Mouse (Mus musculus) midbrain, embryonic 13.5 days (tissue): ENCODE measurements around the gene Hes3. TPM values are rescaled to one million over a fixed set of nuclear protein-coding genes. Genes with fewer than 3 reads are reported as not detected.
A peak's percentile ranks its signal among the peaks of the same experiment; 100 is the strongest.

Experiments
- ATAC-seq: fragments of 200-750 bp; cut with Nextera tagmentation; 2 replicates; pipeline ENCODE4 v1.8.0; 2017; ENCODE audit warnings: mild to moderate bottlenecking, moderate TSS enrichment, moderate library complexity
- H3K27ac ChIP-seq: fragments of 300-500 bp; sonication (generic); 2 replicates; pipeline ENCODE4 v1.5.1; 2015; ENCODE audit warnings: inconsistent platforms, mild to moderate bottlenecking, moderate library complexity
- H3K27me3 ChIP-seq: fragments of 300-500 bp; sonication (generic); 2 replicates; pipeline ENCODE4 v1.6.1; 2015; ENCODE audit warnings: mild to moderate bottlenecking, inconsistent platforms
- H3K36me3 ChIP-seq: fragments of 300-500 bp; sonication (generic); 2 replicates; pipeline ENCODE4 v1.6.1; 2015; ENCODE audit warnings: mild to moderate bottlenecking, inconsistent platforms
- H3K4me1 ChIP-seq: fragments of 300-500 bp; sonication (generic); replicated peaks from 2 replicates; pipeline ENCODE4 v1.6.1; 2015; ENCODE audit warnings: inconsistent platforms
- H3K4me2 ChIP-seq: fragments of 300-500 bp; sonication (generic); replicated peaks from 2 replicates; pipeline ENCODE4 v1.6.1; 2015; ENCODE audit warnings: moderate library complexity, mild to moderate bottlenecking, inconsistent platforms
- H3K4me3 ChIP-seq: fragments of 300-500 bp; sonication (generic); replicated peaks from 2 replicates; pipeline ENCODE4 v1.5.1; 2015; ENCODE audit warnings: mild to moderate bottlenecking, inconsistent platforms
- H3K9ac ChIP-seq: fragments of 300-500 bp; sonication (generic); replicated peaks from 2 replicates; pipeline ENCODE4 v1.6.1; 2015; ENCODE audit warnings: mild to moderate bottlenecking, inconsistent platforms
- H3K9me3 ChIP-seq: fragments of 300-500 bp; sonication (generic); 2 replicates; pipeline ENCODE4 v1.6.1; 2016; ENCODE audit warnings: mild to moderate bottlenecking, inconsistent platforms
- WGBS: fragments of 180-500 bp; shearing (Covaris S2); methylation state at CpG from one replicate; pipeline ENCODE4 v1.1.7; 2015; 5-methylcytosine and 5-hydroxymethylcytosine counted together
- polyA plus RNA-seq: library from polyadenylated mRNA; unstranded; fragments of >200 nt; fragmentation: Nextera tagmentation; extraction: Ambion mirVana; gene quantifications from 2 replicates; pipeline ENCODE4 v1.2.1, GENCODE M21; 2015

Gene Hes3
- polyA plus RNA-seq, 1 experiment from 2014 or later = 1.4 TPM

DNA sequence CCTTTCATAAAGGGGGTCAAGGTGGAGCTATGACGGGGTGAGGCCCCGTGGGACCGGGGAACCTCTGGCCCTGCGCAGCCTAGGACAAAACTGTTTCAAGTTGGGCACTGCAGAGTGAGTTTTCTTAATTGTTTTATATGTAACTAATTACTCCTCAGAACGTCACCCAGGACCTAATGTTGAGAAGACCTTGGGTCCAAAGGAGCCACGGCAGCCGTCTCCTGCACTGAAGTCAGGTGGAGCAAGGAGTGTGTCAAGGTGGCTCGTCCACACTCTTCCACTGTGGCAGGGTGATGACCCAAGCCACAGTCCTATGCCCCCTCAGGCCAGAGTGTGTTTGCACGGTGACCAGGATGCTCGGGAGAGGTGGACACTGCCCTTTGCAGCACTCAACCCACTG lies 11.7 kb upstream of the Hes3 start:
- peaks cover 12% of the 10 kb centered on the region for H3K4me1 ChIP-seq
- WGBS = 95% methylated on average over 10 of the region's 10 CpGs
- H3K27me3 ChIP-seq = 0 out of 2 replicates have a peak, but pooled peaks cover 4% of the 10 kb centered on the region
- no peak overlapping the region for H3K4me2 ChIP-seq
- ATAC-seq = no peak
- peaks cover 73% of the 10 kb centered on the region for H3K36me3 ChIP-seq
- no peak overlapping the region for H3K4me3 ChIP-seq
- H3K9me3 ChIP-seq = no peaks in the 10 kb centered on the region
- H3K27ac ChIP-seq = no peak overlapping the region
- H3K9ac ChIP-seq = no peak overlapping the region

DNA sequence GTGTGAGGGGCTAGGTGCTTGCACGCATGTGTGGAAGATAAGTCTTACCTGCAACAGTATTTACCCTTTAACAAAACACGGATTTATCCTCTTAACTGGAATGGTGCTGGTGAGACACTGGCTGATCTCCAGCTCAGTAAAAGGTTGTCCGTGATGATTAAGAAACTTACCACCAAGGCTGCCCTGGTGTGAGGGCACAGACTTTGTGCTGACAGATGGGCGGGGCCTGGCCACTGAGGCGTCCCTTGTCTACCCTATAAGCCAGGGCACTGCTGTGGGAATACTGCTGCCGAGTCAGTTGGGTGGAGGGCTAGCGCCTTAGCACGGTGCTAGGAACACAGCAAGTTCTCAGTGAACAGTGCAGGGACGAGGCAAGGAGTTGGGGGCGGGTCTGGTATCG lies 10.6 kb upstream of the Hes3 start:
- Histone ChIP-seq H3K27ac (no peak overlapping the region), H3K27me3 (0 out of 2 replicates have a peak, but pooled peaks cover 4% of the 10 kb centered on the region), H3K4me3 (no peak overlapping the region), H3K9me3 (no peaks in the 10 kb centered on the region), H3K9ac (no peak overlapping the region), H3K4me1 (peaks cover 18% of the 10 kb centered on the region), H3K36me3 (peaks cover 69% of the 10 kb centered on the region), H3K4me2 (no peak overlapping the region)
- ATAC-seq = no peak
- WGBS = 57% methylated on average over 11 of the region's 11 CpGs

DNA sequence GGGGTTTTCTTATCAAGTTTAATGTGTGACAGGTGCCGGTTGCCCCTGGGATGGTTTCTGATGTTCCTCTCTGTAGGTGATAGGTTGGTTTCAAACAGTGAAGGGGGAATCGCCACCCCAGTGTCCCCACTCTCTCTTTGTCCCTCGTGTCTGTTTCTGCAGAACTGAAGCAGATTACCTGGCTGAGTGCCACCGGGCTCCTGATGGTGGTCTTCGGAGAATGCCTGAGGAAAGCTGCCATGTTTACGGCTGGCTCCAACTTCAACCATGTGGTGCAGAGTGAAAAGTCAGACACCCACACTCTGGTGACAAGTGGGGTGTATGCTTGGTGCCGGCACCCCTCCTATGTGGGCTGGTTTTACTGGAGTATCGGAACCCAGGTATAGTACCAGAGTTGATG lies 8.9 kb upstream of the Hes3 start:
- no peak for ATAC-seq
- Histone ChIP-seq H3K9me3 (no peaks in the 10 kb centered on the region), H3K27ac (no peak overlapping the region), H3K4me2 (no peak overlapping the region), H3K9ac (no peak overlapping the region; the same call in 1 of the 2 replicates), H3K27me3 (peaks cover 11% of the 10 kb centered on the region), H3K36me3 (peaks cover 57% of the 10 kb centered on the region), H3K4me3 (no peak overlapping the region), H3K4me1 (peaks cover 22% of the 10 kb centered on the region)
- WGBS = 91% methylated on average over 8 of the region's 8 CpGs

DNA sequence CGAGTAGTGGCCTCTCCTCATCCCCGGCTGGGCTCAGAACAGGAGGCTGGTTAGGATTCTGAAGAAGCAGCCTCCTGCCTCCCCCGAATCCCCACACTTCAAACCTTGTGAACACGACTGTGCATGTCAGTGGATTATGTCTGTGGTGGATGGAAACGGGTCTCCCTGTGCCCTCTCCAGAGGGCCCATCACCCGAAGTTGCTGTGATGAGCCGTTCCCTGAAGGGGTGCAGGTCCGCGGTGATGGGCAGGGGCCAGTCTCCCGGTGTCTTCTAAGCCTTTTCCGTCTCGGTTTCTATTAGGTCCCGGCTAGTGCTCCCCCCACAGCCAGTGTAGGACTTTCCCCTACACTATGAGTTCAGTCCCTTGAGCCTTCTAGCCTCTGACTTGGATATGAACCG lies 7.4 kb upstream of the Hes3 start:
- Histone ChIP-seq H3K36me3 (peaks cover 43% of the 10 kb centered on the region), H3K9me3 (no peaks in the 10 kb centered on the region), H3K27ac (no peak overlapping the region), H3K4me1 (peaks cover 27% of the 10 kb centered on the region), H3K27me3 (peaks cover 26% of the 10 kb centered on the region), H3K4me3 (peak overlapping the region; percentile 78; the same call in 1 of the 2 replicates), H3K9ac (peak overlapping the region; percentile 93; the same call in 1 of the 2 replicates), H3K4me2 (peak overlapping the region; percentile 96; the same call in 1 of the 2 replicates)
- ATAC-seq = no peak
- WGBS = 80% methylated on average over 14 of the region's 14 CpGs

DNA sequence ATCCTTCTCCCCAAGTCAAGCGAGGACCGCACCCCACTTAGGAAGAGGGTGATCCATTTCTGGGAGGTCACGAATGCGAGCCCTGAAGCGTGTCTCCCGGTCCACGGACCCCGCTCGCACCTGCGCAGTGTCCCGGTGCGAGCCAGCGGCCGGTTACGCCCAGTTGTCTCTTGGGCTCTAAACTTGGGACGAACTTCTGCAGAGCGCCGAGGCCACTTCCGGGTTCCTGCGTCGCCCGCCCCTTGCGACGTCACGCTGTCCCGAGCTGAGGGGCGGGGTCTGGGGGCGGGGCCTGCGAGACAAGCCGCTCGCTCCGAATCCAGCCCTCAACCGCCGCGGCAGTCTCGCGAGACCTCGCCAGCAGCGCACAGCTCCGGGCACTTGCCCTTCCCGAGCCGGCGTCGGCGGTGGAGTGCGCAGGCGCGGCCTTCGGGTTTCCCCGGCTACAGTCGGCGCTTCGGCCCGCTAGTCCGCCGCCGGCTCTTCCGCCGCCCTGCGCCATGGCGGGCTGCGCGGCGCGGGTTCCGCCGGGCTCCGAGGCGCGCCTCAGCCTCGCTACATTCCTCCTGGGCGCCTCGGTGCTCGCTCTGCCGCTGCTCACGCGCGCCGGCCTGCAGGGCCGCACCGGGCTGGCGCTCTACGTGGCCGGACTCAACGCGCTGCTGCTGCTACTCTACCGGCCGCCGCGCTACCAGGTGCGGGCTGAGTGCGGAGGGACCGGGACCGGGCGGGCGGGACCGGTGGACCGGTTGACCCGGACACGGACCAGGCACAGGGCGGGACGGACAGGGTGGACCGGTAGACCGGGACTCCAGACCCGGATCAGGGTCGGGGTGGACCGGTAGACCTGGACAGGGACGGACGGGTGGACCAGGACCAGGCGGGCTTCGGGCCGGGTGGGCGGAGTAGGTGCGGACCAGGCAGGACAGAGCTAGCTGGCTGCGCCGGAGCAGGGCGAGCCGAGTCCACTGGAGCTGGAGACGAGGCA lies 5.7 kb upstream of the Hes3 start, which contains the start of gene Icmt:
Icmt (plus strand) TSS at position 354 of the 988 bp plus-strand sequence.
- Histone ChIP-seq H3K4me1 (peaks cover 44% of the 10 kb centered on the region), H3K36me3 (peaks cover 28% of the 10 kb centered on the region), H3K9ac (peak within 1 kb of the TSS; percentile 93), H3K4me3 (peak within 1 kb of the TSS; percentile 78), H3K27me3 (peaks cover 43% of the 10 kb centered on the region), H3K27ac (peak within 1 kb of the TSS; percentile 79), H3K4me2 (peak within 1 kb of the TSS; percentile 96), H3K9me3 (no peaks in the 10 kb centered on the region)
- peak; percentile 96 for ATAC-seq
- WGBS = under 1% methylated on average over 99 of the region's 119 CpGs

DNA sequence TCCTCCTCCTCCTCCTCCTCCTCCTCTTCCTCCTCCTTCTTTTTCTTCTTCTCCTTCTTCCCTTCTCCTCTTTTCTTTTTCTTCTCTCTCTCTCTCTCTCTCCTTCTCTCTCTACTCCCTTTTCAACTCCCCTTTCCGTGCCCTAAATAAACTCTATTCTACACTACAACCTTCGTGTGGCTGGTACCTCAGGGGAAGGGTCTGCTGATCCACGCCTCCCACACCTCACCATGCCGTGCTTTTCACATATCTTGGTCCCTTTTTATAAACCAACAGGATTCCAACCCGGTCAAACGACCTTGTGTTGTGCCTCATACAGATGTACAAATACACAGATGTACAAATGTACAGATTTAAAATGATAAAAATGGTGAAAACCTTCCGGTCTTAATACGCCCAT lies 4.9 kb upstream of the Hes3 start:
- H3K4me1 ChIP-seq = peaks cover 52% of the 10 kb centered on the region
- WGBS = 20% methylated on average over 8 of the region's 8 CpGs
- H3K27me3 ChIP-seq = peaks cover 51% of the 10 kb centered on the region
- H3K9me3 ChIP-seq = no peaks in the 10 kb centered on the region
- H3K4me3 ChIP-seq = peak overlapping the region; percentile 78
- H3K27ac ChIP-seq = no peak overlapping the region
- peak overlapping the region; percentile 64 for H3K4me2 ChIP-seq
- peak overlapping the region; percentile 37 for H3K9ac ChIP-seq
- no peak for ATAC-seq
- peaks cover 20% of the 10 kb centered on the region for H3K36me3 ChIP-seq

DNA sequence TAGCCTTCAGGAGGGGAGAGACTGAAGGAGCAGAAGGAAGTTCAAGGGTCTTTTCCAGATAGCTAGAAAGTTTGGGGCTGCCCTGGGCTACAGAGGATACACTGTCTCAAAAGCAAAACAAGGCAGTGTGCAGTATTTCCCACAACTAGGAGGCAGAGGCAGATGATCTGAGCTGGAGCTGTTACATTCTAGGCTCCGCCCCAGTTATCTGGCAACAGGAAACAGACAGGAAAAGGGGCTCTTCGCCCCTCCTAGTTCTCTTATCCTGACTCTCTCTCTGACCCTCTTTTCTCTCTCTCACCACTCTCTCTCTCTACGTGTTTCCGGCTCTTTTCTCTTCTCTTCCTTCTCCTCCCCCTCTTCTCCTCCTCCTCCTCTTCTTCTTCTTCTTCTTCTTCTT lies 4.5 kb upstream of the Hes3 start:
- H3K27ac ChIP-seq = no peak overlapping the region
- H3K9me3 ChIP-seq = no peaks in the 10 kb centered on the region
- H3K4me2 ChIP-seq = no peak overlapping the region
- peaks cover 55% of the 10 kb centered on the region for H3K27me3 ChIP-seq
- no peak for ATAC-seq
- H3K4me1 ChIP-seq = peaks cover 56% of the 10 kb centered on the region
- H3K9ac ChIP-seq = no peak overlapping the region
- WGBS = 48% methylated on average over 4 of the region's 4 CpGs
- H3K36me3 ChIP-seq = peaks cover 16% of the 10 kb centered on the region
- no peak overlapping the region for H3K4me3 ChIP-seq

DNA sequence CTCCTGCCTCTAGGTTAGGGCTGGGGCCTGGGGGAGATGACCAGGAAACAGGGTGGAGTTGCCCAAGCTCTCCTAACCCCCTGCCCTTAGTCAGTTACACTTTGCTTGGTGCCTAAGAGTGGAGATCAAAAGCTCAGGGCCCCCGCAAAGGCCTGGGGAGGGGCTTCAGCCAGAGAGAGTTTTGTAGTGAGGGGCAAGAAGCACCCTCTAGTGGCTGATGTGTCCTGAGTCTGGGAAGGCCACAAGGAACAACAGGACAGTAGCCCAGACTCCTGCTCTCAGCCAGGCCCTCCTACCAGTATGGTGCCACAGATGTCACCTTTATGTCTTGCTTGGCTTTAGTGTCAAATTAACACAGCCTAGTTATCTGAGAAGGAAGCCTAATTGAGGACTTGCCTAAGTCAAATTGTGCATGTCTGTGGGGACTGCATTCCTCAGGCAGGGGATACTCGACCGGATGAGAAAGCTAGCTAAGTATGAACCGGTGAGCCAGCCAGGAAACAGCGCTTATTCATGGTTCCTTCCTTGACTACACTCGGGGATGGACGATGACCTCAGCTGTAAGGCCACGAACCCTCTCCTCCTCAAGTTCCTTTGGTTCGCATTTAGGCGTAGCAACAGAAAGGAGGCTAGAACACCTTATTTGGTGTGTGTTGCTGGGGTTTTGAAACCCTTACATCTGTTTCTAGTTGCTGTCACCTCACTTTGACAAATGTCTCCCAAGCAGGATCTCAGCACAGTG lies 2.9 kb upstream of the Hes3 start:
- no peak for ATAC-seq
- Histone ChIP-seq H3K9ac (no peak overlapping the region), H3K27me3 (peaks cover 70% of the 10 kb centered on the region), H3K4me1 (peaks cover 68% of the 10 kb centered on the region), H3K4me2 (no peak overlapping the region), H3K9me3 (no peaks in the 10 kb centered on the region), H3K4me3 (no peak overlapping the region), H3K27ac (no peak overlapping the region), H3K36me3 (0 out of 2 replicates have a peak, but pooled peaks cover under 1% of the 10 kb centered on the region)
- 68% methylated on average over 10 of the region's 10 CpGs for WGBS

DNA sequence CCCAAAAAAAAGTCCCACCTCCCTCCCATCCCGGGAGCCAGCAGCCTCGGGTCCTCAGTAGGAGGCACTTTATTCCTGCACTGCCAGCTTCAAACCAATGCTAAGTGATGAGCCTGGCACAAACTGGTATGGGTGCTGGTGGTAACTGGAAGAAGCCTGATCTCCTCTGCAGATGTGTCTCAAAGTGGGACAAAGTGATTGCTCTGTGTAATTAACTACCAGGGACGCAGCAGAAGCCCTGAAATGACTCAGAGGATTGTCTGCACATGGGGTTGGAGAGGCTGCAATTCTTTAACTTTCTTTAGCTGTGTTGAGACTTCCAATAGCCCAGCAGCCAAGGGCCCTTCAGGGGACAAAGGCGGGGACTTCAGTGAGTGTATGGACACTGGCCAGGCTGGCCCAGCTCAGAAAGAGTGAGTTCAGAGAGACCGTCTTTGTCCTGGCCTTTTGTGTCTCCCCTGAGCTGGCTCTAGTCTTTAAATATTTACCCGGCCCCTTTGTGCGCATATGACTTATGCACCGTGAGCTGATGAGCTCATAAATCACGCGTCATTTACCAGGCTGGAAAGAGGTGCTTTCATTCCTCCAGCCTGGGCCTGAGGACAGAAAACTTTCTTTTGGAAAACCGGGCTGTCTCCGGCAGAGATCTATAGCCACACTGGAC lies 772 bp upstream of the Hes3 start:
- H3K27me3 ChIP-seq = peaks cover 86% of the 10 kb centered on the region
- no peak overlapping the region for H3K4me3 ChIP-seq
- H3K4me1 ChIP-seq = peaks cover 66% of the 10 kb centered on the region
- no peak overlapping the region; the same call in 1 of the 2 replicates for H3K9ac ChIP-seq
- no peak overlapping the region for H3K27ac ChIP-seq
- WGBS = 4% methylated on average over 12 of the region's 12 CpGs
- no peaks in the 10 kb centered on the region for H3K9me3 ChIP-seq
- ATAC-seq = no peak
- H3K36me3 ChIP-seq = no peaks in the 10 kb centered on the region
- 0 out of 2 replicates have a peak overlapping the region, but pooled peaks have one; percentile 11 for H3K4me2 ChIP-seq

DNA sequence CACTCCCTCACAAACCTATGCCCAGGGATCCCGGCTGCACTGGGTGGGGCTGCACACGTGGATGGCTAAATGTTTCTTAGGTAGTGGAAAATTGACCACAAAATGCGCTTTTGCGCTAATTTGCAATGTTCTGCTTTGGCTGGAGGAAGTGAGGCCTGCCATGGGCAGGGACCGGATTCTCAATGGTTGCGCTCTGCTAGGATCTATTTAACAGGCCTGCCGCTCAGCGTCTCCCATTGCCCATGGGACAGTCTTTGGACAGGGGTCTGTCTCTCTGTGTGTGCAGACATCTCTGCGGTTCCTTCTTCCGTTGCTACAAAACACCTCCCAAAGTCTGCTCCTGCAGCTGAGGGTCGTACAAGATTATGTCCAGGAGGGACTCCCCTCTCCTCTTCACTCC lies 471 bp downstream of the Hes3 start:
- H3K4me3 ChIP-seq = peak overlapping the region; percentile 33; the same call in 1 of the 2 replicates
- H3K9ac ChIP-seq = peak overlapping the region; percentile 62; the same call in 1 of the 2 replicates

DNA sequence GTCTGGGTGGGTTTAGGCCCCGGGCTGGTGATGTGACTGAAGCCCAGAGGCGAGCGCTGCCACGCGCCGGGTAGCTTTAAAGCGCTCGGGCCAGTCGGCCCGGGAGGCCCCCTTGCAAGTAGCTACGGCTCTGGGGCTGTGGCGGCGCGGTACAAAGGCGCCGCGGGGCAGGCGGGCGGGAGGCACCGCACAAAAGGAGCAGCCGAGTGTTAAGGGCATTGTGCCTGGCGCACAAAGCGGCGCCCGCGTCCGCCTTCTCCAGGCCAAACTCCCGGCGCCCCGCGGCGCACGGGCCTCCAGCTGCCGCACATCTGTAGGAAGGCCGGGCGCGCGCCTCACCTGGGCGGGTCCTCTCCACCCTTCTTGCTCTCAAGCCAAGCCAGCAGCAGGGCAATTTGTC lies 1.1 kb downstream of the Hes3 start:
- H3K36me3 ChIP-seq = no peaks in the 10 kb centered on the region
- peak overlapping the region; percentile 33 for H3K4me3 ChIP-seq
- peak overlapping the region; percentile 62 for H3K9ac ChIP-seq
- under 1% methylated on average over 33 of the region's 39 CpGs for WGBS
- H3K27ac ChIP-seq = peak overlapping the region; percentile 19; the same call in 1 of the 2 replicates
- no peaks in the 10 kb centered on the region for H3K9me3 ChIP-seq
- H3K4me2 ChIP-seq = peak overlapping the region; percentile 60
- peaks cover 97% of the 10 kb centered on the region for H3K27me3 ChIP-seq
- peak; percentile 68 for ATAC-seq
- peaks cover 79% of the 10 kb centered on the region for H3K4me1 ChIP-seq

More for the DNA sequence above, 471 bp downstream of the Hes3 start:
- peaks cover 75% of the 10 kb centered on the region for H3K4me1 ChIP-seq
- 5% methylated on average over 11 of the region's 11 CpGs for WGBS
- no peaks in the 10 kb centered on the region for H3K9me3 ChIP-seq
- H3K27ac ChIP-seq = 0 out of 2 replicates have a peak overlapping the region, but pooled peaks have one; percentile 19
- peak overlapping the region; percentile 60 for H3K4me2 ChIP-seq
- no peaks in the 10 kb centered on the region for H3K36me3 ChIP-seq
- ATAC-seq = no peak
- peaks cover 97% of the 10 kb centered on the region for H3K27me3 ChIP-seq
